Mouse (Mus musculus): ENCODE results near the gene Hsdl2.

- TF ChIP-seq CTCF (conservative IDR thresholded peaks at IDR 0.05; ENCODE audit: insufficient read depth, insufficient read length, low read depth, low read length) (no peak), POLR2A (IDR thresholded peaks at IDR 0.05; ENCODE audit: low read depth, low read length) (no peak)
These were observed 70.9 kb downstream of the Hsdl2 start for GRCm38 (mm10) chr4:59652166-59652681.

Data from kidney, adult 2 months (tissue).